Mouse (Mus musculus): ENCODE measurements at regions not wholly inside any gene's neighbourhood (a gene's known extent, or its start where the extent isn't known, plus 50 kb on each side); places are given as distances from the start of the nearest gene placed in this dataset.

- intact Hi-C loops (cut with DNase I; ENCODE audit: low total_unique reads): no loop called here
Observed at GRCm38 (mm10) chr8:128188321-128188720, 170.1 kb upstream of the Nrp1 start.

GRCm38 (mm10) chr8:128193293-128193887 is 165.0 kb upstream of the Nrp1 start:
- no peak for DNase-seq
- intact Hi-C loops (cut with DNase I; ENCODE audit: low total_unique reads): no loop called here

More at GRCm38 (mm10) chr8:128188321-128188720, 170.1 kb upstream of the Nrp1 start:
- DNase-seq: no peak

- intact Hi-C loops (cut with DNase I; ENCODE audit: low total_unique reads): no loop called here
- no peak for DNase-seq
Observed at GRCm38 (mm10) chr8:128200815-128201214, 157.6 kb upstream of the Nrp1 start.

GRCm38 (mm10) chr8:128201635-128202034 is 156.8 kb upstream of the Nrp1 start:
- intact Hi-C loops (cut with DNase I; ENCODE audit: low total_unique reads): no loop called here
- no peak for DNase-seq

GRCm38 (mm10) chr8:128202158-128202886 is 156.1 kb upstream of the Nrp1 start:
- no peak for DNase-seq
- intact Hi-C loops (cut with DNase I; ENCODE audit: low total_unique reads): no loop called here

GRCm38 (mm10) chr8:128204803-128205202 is 153.6 kb upstream of the Nrp1 start:
- intact Hi-C loops (cut with DNase I; ENCODE audit: low total_unique reads): no loop called here
- no peak for DNase-seq

- intact Hi-C loops (cut with DNase I; ENCODE audit: low total_unique reads): no loop called here
- no peak for DNase-seq
Observed at GRCm38 (mm10) chr8:128207138-128207537, 151.3 kb upstream of the Nrp1 start.

GRCm38 (mm10) chr8:128210761-128211160 is 147.6 kb upstream of the Nrp1 start:
- no peak for DNase-seq
- intact Hi-C loops (cut with DNase I; ENCODE audit: low total_unique reads): loop anchor here (10.0 kb wide), 1 partner anchor 144 kb away; the partner anchor contains the start of gene Nrp1

- no peak for DNase-seq
- intact Hi-C loops (cut with DNase I; ENCODE audit: low total_unique reads): loop anchor here (10.0 kb wide), 1 partner anchor 143 kb away; the partner anchor contains the start of gene Nrp1
Observed at GRCm38 (mm10) chr8:128212223-128212622, 146.2 kb upstream of the Nrp1 start.

- intact Hi-C loops (cut with DNase I; ENCODE audit: low total_unique reads): loop anchor here (10.0 kb wide), 1 partner anchor 141 kb away; the partner anchor contains the start of gene Nrp1
- no peak for DNase-seq
Observed at GRCm38 (mm10) chr8:128214256-128214655, 144.1 kb upstream of the Nrp1 start.

GRCm38 (mm10) chr8:128218886-128219285 is 139.5 kb upstream of the Nrp1 start:
- intact Hi-C loops (cut with DNase I; ENCODE audit: low total_unique reads): loop anchor here (10.0 kb wide), 1 partner anchor 136 kb away; the partner anchor contains the start of gene Nrp1
- DNase-seq: no peak

GRCm38 (mm10) chr8:128219539-128219938 is 138.9 kb upstream of the Nrp1 start:
- intact Hi-C loops (cut with DNase I; ENCODE audit: low total_unique reads): loop anchor here (10.0 kb wide), 1 partner anchor 135 kb away; the partner anchor contains the start of gene Nrp1

GRCm38 (mm10) chr8:128223092-128223491 is 135.3 kb upstream of the Nrp1 start:
- no peak for DNase-seq
- intact Hi-C loops (cut with DNase I; ENCODE audit: low total_unique reads): no loop called here

More at GRCm38 (mm10) chr8:128219539-128219938, 138.9 kb upstream of the Nrp1 start:
- DNase-seq: peak; percentile 35

GRCm38 (mm10) chr8:128223522-128223921 is 134.9 kb upstream of the Nrp1 start:
- DNase-seq: no peak
- intact Hi-C loops (cut with DNase I; ENCODE audit: low total_unique reads): no loop called here

GRCm38 (mm10) chr8:128225123-128225522 is 133.3 kb upstream of the Nrp1 start:
- DNase-seq: no peak
- intact Hi-C loops (cut with DNase I; ENCODE audit: low total_unique reads): no loop called here

- DNase-seq: no peak
- intact Hi-C loops (cut with DNase I; ENCODE audit: low total_unique reads): no loop called here
Observed at GRCm38 (mm10) chr8:128235071-128235470, 123.3 kb upstream of the Nrp1 start.

- intact Hi-C loops (cut with DNase I; ENCODE audit: low total_unique reads): no loop called here
- DNase-seq: no peak
Observed at GRCm38 (mm10) chr8:128235527-128235926, 122.9 kb upstream of the Nrp1 start.

GRCm38 (mm10) chr8:128236097-128236496 is 122.3 kb upstream of the Nrp1 start:
- no peak for DNase-seq
- intact Hi-C loops (cut with DNase I; ENCODE audit: low total_unique reads): no loop called here

- intact Hi-C loops (cut with DNase I; ENCODE audit: low total_unique reads): no loop called here
Observed at GRCm38 (mm10) chr8:128238948-128239347, 119.5 kb upstream of the Nrp1 start.

GRCm38 (mm10) chr8:128239783-128240182 is 118.6 kb upstream of the Nrp1 start:
- no peak for DNase-seq
- intact Hi-C loops (cut with DNase I; ENCODE audit: low total_unique reads): no loop called here

More at GRCm38 (mm10) chr8:128238948-128239347, 119.5 kb upstream of the Nrp1 start:
- DNase-seq: no peak

GRCm38 (mm10) chr8:128241200-128241599 is 117.2 kb upstream of the Nrp1 start:
- intact Hi-C loops (cut with DNase I; ENCODE audit: low total_unique reads): no loop called here
- no peak for DNase-seq
